Mouse (Mus musculus) liver, adult (tissue): Measurements from ENCODE around the gene Runx2.

Source experiments
- GATA4 ChIP-seq: IDR thresholded peaks from 2 replicates; pipeline ENCODE4 v1.6.1; 2014; ENCODE audit warnings: mild to moderate bottlenecking, low read length; ENCODE audit not compliant: insufficient replicate concordance

Runx2 gene

DNA sequence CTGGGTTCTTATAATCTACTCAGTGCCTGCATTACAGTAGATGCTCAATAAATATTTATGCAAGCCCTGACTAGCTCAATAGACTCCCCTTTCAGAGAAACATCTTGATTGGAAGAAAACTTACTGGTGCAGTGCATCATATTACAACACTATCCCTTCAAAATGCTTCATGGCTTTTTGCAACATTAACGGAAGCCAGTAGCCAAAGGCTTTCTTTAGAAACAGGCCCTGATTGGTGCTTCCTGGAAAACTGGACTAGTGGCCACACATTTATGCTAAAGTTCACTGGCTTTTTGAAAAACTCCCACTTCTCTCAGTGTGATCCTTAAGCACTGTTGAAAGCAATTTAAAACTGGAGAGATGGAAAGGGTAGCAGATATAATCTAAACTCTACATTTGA lies 151.4 kb downstream of the Runx2 start:
- no peak for TF ChIP-seq GATA4

DNA sequence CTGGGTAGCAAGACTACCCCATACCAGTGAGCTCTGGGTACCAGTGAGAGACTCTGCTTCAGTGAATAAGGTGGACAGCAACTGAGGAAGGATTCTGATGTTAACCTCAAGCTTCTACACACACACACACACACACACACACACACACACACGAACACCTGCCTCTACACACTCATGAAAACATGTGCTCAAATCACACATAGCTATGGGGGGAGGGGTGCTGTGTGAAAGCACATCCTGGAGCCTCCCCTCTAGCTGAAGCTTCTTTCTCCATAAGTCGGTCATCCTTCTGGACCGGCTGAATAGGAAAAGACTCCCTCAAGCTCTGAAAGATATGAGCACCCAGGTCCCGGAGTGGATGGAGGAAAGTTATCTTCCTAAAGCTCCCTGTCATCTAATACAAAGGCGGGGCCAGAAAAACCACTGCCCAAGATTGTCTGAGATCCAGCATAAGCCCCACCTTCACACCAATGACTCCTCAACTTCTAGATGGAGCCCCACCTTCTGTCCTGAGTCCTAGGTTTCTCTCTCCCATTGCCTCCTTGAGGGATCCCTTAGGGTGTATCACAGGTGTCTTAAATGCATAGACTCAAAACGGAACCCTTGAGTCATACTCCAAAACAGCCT lies 152.4 kb downstream of the Runx2 start:
- TF ChIP-seq GATA4 = no peak

DNA sequence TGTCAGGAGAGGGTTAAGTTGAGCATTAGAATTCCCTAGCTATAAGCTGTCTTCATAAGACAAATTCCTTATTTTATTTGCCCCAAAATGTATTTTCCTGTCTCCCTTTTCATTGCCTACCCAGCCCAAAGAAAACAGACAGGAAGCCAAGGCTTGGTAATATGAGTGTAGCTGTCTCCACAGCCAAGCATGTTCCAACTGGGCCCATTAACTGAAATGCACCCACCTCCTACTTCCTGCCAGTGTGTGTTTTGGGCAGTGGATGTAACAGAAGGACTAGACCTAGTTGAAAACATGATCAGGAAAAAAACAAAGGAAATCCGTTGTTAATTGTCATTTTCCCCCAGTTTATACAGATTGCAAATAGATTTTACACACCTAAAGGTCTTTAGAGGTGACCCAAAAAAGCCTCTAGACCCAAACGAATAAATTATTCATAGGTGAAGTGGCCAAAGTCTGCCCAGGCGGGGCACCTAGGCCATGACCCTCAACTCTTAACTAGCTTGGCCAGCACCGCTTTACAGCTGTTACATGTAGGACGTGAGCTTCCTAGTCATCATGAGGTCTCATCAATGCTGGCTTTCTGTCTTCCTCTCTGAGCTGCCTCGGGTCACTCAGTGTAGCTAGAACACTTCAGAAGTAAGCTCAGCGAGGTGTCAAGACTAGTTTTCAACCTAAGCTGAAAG lies 154.3 kb downstream of the Runx2 start:
- no peak for TF ChIP-seq GATA4

DNA sequence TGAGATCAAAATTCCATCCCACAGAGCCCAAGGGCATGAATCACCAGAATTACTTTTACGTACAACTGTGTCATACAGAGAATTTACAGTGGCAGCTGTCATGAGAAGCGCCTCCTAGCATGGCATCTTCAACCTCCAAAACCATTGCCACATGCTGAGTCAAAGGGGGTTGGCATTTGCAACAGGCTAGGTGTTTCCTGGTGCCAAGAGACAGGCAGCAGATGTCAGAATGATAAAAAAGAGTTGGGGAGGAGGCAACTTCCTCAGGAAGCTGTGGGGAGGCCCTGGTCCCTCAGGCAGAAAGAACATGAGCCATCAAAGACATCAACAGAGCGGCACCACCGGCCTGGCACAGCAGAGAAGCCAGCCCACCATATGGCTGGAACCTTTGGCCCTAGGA lies 160.1 kb downstream of the Runx2 start:
- no peak for TF ChIP-seq GATA4

DNA sequence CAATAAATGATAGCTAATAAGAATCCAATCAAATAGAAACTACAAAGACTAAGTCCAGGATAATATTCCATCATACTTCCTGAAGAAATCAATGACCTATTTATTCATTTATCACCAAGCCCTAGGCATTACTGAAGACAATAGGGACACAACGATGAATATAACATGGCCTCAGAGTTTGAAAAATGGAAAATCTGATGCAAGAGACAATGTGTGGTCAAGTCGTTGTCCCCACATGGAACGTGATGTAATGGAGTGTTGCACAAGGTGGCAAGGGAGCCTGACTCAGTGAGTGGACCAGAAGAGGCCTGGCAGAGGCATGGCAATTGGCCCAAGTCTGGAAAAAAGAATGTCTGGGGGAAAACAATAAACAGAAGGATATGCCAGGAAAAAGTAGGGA lies 161.5 kb downstream of the Runx2 start:
- no peak for TF ChIP-seq GATA4

- no peak for TF ChIP-seq GATA4
Observed at GRCm38 (mm10) chr17:44652054-44652453, 162.5 kb downstream of the Runx2 start.

DNA sequence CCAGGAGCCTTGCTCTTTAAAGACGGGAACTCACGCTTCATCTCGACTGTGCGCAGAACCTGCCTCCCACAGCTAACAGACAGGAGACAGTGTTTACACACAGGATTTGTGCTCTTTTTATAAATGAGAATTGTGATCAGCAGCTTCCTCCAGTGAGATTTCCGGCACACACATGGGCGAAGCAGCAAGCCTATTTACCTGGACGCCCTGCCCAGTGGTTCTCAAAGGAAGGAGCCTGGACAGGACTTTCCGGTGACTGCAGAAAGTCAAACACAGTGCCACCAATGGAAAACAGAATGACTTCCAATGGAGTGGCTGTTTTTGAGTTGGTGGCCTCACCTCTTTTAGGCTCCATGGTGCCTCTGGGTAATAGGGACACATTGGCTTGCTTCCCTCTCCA lies 163.0 kb downstream of the Runx2 start:
- no peak for TF ChIP-seq GATA4

- TF ChIP-seq GATA4 = no peak
Observed at GRCm38 (mm10) chr17:44650431-44650830, 164.2 kb downstream of the Runx2 start.

DNA sequence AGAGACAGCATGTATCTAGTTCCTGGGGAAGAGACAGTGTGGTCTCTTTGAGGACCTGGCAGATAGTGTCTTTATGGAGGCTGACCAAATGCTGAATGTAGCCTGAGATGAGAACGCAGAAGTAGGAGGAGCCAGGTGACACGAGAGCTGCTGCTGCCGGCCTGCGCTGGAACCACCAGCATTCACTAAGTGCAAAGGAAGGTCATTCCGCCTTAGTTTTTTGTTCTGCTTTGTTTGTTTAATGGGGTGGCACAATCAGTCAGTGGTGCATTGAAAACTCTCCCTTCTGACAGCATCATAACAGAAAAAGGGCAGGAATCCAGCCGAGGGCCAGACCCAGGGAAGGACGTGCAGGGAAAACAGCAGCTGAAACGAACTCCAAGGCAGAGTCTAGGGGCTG lies 165.5 kb downstream of the Runx2 start:
- TF ChIP-seq GATA4 = no peak

DNA sequence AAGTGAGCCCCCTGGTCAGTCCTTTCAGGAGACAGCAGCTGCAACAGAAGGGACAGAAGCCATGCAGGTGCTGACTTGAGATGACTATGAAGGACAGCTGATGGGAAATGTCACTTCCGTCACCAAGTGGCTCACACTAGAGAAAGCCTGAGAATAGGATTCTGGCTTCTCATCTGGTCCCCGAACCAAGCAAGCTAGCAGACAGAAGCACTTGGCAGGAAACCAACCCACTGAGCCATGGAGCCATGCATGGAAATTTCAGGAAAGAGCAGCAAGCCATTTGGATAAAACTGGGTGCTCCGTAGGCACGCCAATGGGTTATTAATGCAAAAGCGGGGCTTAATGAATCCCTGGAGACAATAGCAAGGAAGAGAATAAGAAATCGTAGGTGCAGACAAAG lies 166.7 kb downstream of the Runx2 start:
- no peak for TF ChIP-seq GATA4

GRCm38 (mm10) chr17:44645146-44645545 lies 169.5 kb downstream of the Runx2 start:
- TF ChIP-seq GATA4 = no peak

GRCm38 (mm10) chr17:44643260-44643659 lies 171.3 kb downstream of the Runx2 start:
- no peak for TF ChIP-seq GATA4

DNA sequence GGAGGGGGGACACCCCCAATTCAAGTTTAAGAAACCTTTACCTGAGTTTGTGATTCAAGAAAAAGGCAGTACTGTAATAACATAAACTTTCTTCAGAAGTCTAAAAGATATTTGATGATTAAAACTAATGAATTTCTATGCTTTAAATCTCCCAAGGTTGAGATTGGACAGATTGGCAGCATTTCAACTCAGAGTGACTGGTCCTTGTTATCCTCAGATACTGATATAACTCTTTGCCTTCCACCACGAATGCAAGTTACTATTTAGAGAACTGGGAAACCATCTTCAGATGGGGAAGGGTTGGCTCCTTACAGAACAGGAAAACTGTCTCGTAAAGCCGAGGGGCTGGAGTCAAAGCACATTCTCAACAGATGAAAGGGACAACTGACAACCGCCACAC lies 172.5 kb downstream of the Runx2 start:
- no peak for TF ChIP-seq GATA4

DNA sequence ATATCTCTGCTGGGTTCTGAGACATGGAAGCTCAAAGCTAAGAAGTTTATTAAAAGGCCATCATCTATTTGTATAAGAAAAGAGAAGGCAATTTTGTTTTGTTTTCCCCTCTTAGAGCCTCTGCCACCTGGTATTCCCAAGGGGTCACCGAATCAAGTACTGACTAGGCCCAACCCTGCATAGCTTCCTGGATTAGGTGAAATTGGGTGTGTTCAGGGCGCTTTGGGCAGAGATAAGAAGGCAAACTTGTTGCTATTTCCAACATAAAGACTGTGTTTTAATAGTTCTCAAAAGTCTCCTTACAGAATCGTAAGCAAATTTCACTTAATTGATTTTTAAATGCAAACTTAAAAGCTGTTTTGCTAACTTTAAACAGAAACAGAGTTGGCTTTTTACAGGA lies 173.7 kb downstream of the Runx2 start:
- no peak for TF ChIP-seq GATA4

- TF ChIP-seq GATA4 = no peak
Observed at GRCm38 (mm10) chr17:44639446-44639845, 175.2 kb downstream of the Runx2 start.

GRCm38 (mm10) chr17:44637181-44637880 lies 177.3 kb downstream of the Runx2 start:
- no peak for TF ChIP-seq GATA4
